Mouse (Mus musculus) testis, adult 2 months (tissue): Measurements from ENCODE around the gene Tigd4. TPM values are rescaled to one million over a fixed set of nuclear protein-coding genes. Genes with fewer than 3 reads are reported as not detected.

Source experiments
- H3K27ac ChIP-seq: fragments of 200-500 bp; 2 replicates; pipeline ENCODE4 v1.5.1; 2012; ENCODE audit warnings: low read depth, low read length; ENCODE audit not compliant: control insufficient read depth, insufficient read depth
- H3K27me3 ChIP-seq: fragments of 200-500 bp; 2 replicates; pipeline ENCODE4 v1.6.1; 2012; ENCODE audit warnings: mild to moderate bottlenecking, low read length, moderate library complexity; ENCODE audit not compliant: control insufficient read depth, insufficient read depth
- H3K36me3 ChIP-seq: fragments of 200-500 bp; 2 replicates; pipeline ENCODE4 v1.6.1; 2012; ENCODE audit warnings: mild to moderate bottlenecking, low read length; ENCODE audit not compliant: control insufficient read depth, insufficient read depth
- H3K4me1 ChIP-seq: fragments of 200-500 bp; 2 replicates; pipeline ENCODE4 v1.6.1; 2012; ENCODE audit warnings: low read length; ENCODE audit not compliant: control insufficient read depth, insufficient read depth
- H3K4me3 ChIP-seq: fragments of 200-500 bp; 2 replicates; pipeline ENCODE4 v1.5.1; 2012; ENCODE audit warnings: low read depth, mild to moderate bottlenecking, low read length, moderate library complexity, mixed read lengths; ENCODE audit not compliant: control insufficient read depth
- CTCF ChIP-seq: fragments of 200-500 bp; IDR thresholded peaks from 2 replicates; pipeline ENCODE4 v1.5.1; 2012; ENCODE audit warnings: low read depth, mild to moderate bottlenecking, inconsistent platforms, low read length, moderate library complexity; ENCODE audit not compliant: control insufficient read depth, insufficient read depth, insufficient replicate concordance
- POLR2A ChIP-seq: fragments of 200-500 bp; IDR thresholded peaks from 2 replicates; pipeline ENCODE4 v1.6.1; 2012; ENCODE audit warnings: low read depth, mild to moderate bottlenecking, inconsistent platforms, low read length, moderate library complexity; ENCODE audit not compliant: control insufficient read depth
- polyA plus RNA-seq: library from polyadenylated mRNA; depleted of rRNA; stranded (reverse); fragments of >200 nt; gene quantifications from 2 replicates; pipeline ENCODE4 v1.2.3, GENCODE M21; 2012; rRNA removed

Gene Tigd4
- polyA plus RNA-seq, 1 experiment = 0.02 TPM

- Histone ChIP-seq H3K27me3 (no peaks in the 10 kb centered on the region), H3K4me1 (no peaks in the 10 kb centered on the region; the same call in 1 of the 2 replicates), H3K4me3 (no peak overlapping the region), H3K27ac (no peak overlapping the region), H3K36me3 (no peaks in the 10 kb centered on the region)
- TF ChIP-seq POLR2A = no peak
- no peak for TF ChIP-seq CTCF
Measured at GRCm38 (mm10) chr3:84645156-84646006, 52.0 kb downstream of the Tigd4 start.

GRCm38 (mm10) chr3:84646007-84646290 is 52.6 kb downstream of the Tigd4 start:
- Histone ChIP-seq H3K4me1 (no peaks in the 10 kb centered on the region; the same call in 1 of the 2 replicates), H3K27ac (no peak overlapping the region), H3K27me3 (no peaks in the 10 kb centered on the region), H3K36me3 (no peaks in the 10 kb centered on the region), H3K4me3 (no peak overlapping the region)
- TF ChIP-seq CTCF = no peak
- TF ChIP-seq POLR2A = no peak

- H3K27ac ChIP-seq = no peak overlapping the region
- no peak for TF ChIP-seq POLR2A
- no peak for TF ChIP-seq CTCF
- H3K27me3 ChIP-seq = no peaks in the 10 kb centered on the region
- H3K4me3 ChIP-seq = no peak overlapping the region
- no peaks in the 10 kb centered on the region; the same call in 1 of the 2 replicates for H3K4me1 ChIP-seq
- H3K36me3 ChIP-seq = no peaks in the 10 kb centered on the region
Measured at GRCm38 (mm10) chr3:84646331-84646845, 53.0 kb downstream of the Tigd4 start.

Other genes with a start within 250 kb of the Tigd4 start
- 24.7 and 24.8 TPM in 2 replicates for gene Fhdc1, start 113.1 kb upstream of the Tigd4 start, polyA plus RNA-seq
- 2.6 and 2.9 TPM in 2 replicates for gene Arfip1, start 10.9 kb upstream of the Tigd4 start, polyA plus RNA-seq
- gene Tmem154, start 72.6 kb downstream of the Tigd4 start, polyA plus RNA-seq = 0.02 and 0.05 TPM in 2 replicates
- 10.9 and 11.7 TPM in 2 replicates for gene Fbxw7, start 221.7 kb downstream of the Tigd4 start, polyA plus RNA-seq